Mouse (Mus musculus) ES-E14 (cell line): ENCODE data around the gene ccdc198. TPM values are rescaled to one million over a fixed set of nuclear protein-coding genes. Genes with fewer than 3 reads are reported as not detected.

ENCODE experiments used
- DNase-seq: peaks from one replicate; pipeline ENCODE4 v3.0.0-alpha.2; 2013; ENCODE audit warnings: low read depth, low spot score
- H3K27ac ChIP-seq: 2 replicates; pipeline ENCODE4 v1.5.1; 2012; ENCODE audit warnings: low read depth, mild to moderate bottlenecking, low read length, moderate library complexity, mixed read lengths; ENCODE audit not compliant: poor library complexity, insufficient read depth, severe bottlenecking
- H3K36me3 ChIP-seq: 2 replicates; pipeline ENCODE4 v1.6.1; 2012; ENCODE audit warnings: mild to moderate bottlenecking, low read length, moderate library complexity, mixed read lengths; ENCODE audit not compliant: control insufficient read depth, poor library complexity, insufficient read depth, severe bottlenecking
- H3K4me1 ChIP-seq, 2 experiments: fragments of 150-350 bp in 1 of 2; sonication (generic) in 1 of 2; 2 replicates each; pipeline ENCODE4 v1.6.1; 2012; ENCODE audit warnings: low read length in 2 of 2, mild to moderate bottlenecking in 1 of 2, mixed read lengths in 1 of 2; ENCODE audit not compliant: control insufficient read depth in 2 of 2, insufficient read depth in 2 of 2, poor library complexity in 1 of 2
- H3K4me3 ChIP-seq, 2 experiments: fragments of 150-350 bp in 1 of 2; sonication (generic) in 1 of 2; 2 replicates each; pipeline ENCODE4 v1.5.1; 2012; ENCODE audit warnings: low read length in 2 of 2, low read depth in 1 of 2, mild to moderate bottlenecking in 1 of 2, mixed read lengths in 1 of 2; ENCODE audit not compliant: insufficient read depth in 1 of 2, poor library complexity in 1 of 2, severe bottlenecking in 1 of 2
- H3K9ac ChIP-seq: 2 replicates; pipeline ENCODE4 v1.6.1; 2012; ENCODE audit warnings: low read depth, mild to moderate bottlenecking, low read length, mixed read lengths; ENCODE audit not compliant: poor library complexity, insufficient read depth, severe bottlenecking
- H3K9me3 ChIP-seq: fragments of 150-350 bp; sonication (generic); 2 replicates; pipeline ENCODE4 v1.6.1; 2012; ENCODE audit warnings: low read depth, mild to moderate bottlenecking, low read length; ENCODE audit not compliant: control insufficient read depth, insufficient read depth
- CHD2 ChIP-seq: IDR thresholded peaks from 2 replicates; pipeline ENCODE4 v1.6.1; 2014; ENCODE audit warnings: mild to moderate bottlenecking, low read depth, low read length, inconsistent platforms
- HCFC1 ChIP-seq: IDR thresholded peaks from 2 replicates; pipeline ENCODE4 v1.6.1; 2012; ENCODE audit warnings: low read length, inconsistent platforms, borderline replicate concordance; ENCODE audit not compliant: insufficient read depth
- MAFK ChIP-seq: IDR thresholded peaks from 2 replicates; pipeline ENCODE4 v1.6.1; 2014; ENCODE audit warnings: mild to moderate bottlenecking, low read depth, low read length, inconsistent platforms; ENCODE audit not compliant: insufficient read depth
- ZC3H11A ChIP-seq: IDR thresholded peaks from 2 replicates; pipeline ENCODE4 v1.6.1; 2012; ENCODE audit warnings: low read depth, mild to moderate bottlenecking, inconsistent platforms, low read length, borderline replicate concordance
- ZNF384 ChIP-seq: IDR thresholded peaks from 2 replicates; pipeline ENCODE4 v1.6.1; 2012; ENCODE audit warnings: low read depth, low read length, inconsistent platforms
- in situ Hi-C, 2 experiments: fragments of 600-800 bp; cut with MboI; formaldehyde crosslinking; loops; one replicate each; pipeline ENCODE4 v1.15.1; 2025; ENCODE audit warnings: low sequenced_read_pairs in 2 of 2, inconsistent platforms in 1 of 2; ENCODE audit not compliant: unreplicated experiment in 2 of 2
- total RNA-seq: library from RNA; depleted of rRNA; stranded (reverse); fragments of 300-350 nt; gene quantifications from 2 replicates; pipeline ENCODE4 v1.2.3, GENCODE M21; 2012; rRNA removed

ccdc198 gene
- total RNA-seq, 1 experiment: not detected

DNA sequence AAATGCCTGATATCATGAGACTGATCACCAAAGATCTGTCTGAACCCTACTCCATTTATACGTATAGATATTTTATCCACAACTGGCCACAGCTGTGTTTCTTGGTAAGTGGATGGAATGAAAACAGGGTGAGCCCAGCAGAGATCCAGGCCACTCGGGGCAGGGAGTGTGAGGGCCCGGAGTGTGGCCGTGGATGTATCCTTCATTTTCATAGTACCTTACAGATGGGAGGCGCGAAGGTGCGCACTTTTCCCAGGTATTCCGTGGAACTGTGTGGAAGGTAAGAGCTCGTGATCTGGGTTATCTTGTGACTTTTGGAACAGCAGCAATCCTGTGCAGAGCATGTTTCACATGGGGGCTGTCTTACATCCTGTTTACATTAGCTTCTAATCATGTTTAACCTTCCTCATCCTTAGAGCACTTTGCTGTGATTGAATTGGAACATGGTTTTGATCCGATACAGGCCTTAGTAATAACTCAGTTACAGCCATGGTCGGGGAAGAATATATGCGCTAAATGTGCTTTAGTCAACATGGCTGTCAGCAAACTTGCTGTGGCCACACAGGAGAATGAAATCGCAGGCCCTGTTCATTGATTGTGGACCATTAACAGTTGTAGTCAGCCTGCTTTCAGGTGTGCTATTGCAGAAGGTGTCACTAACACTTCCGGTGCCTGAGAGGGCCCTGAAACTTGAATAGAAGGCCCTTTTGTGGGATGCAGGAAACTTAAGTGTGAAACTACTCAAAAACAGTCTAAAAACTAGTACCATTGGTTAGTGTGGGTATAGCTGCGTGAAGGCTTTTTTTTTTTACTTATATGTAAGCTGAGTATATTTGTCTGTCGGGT lies 71.8 kb downstream of the ccdc198 start:
- Histone ChIP-seq H3K9me3 (no peaks in the 10 kb centered on the region), H3K4me3 (peak overlapping the region; percentile 70 to 93), H3K27ac (no peak overlapping the region), H3K4me1 (peaks cover 3% of the 10 kb centered on the region in 2 experiments; a peak in 2 of 4 replicates), H3K36me3 (peaks cover 4% of the 10 kb centered on the region), H3K9ac (peak overlapping the region; percentile 91)
- no peak for DNase-seq
- TF ChIP-seq ZNF384: no peak
- no peak for TF ChIP-seq MAFK
- TF ChIP-seq HCFC1: no peak
- no peak for TF ChIP-seq CHD2
- in situ Hi-C loops: no loop called here

- Histone ChIP-seq H3K4me1 (peaks cover 3% of the 10 kb centered on the region in 2 experiments; a peak in 2 of 4 replicates), H3K9ac (peak overlapping the region; percentile 91), H3K27ac (no peak overlapping the region), H3K4me3 (peak overlapping the region; percentile 70 to 93), H3K9me3 (no peaks in the 10 kb centered on the region), H3K36me3 (peaks cover 4% of the 10 kb centered on the region)
- TF ChIP-seq CHD2 (no peak), ZC3H11A (no peak), HCFC1 (no peak), MAFK (no peak), ZNF384 (no peak)
- no peak for DNase-seq
- in situ Hi-C loops: no loop called here
These were observed 72.7 kb downstream of the ccdc198 start for GRCm38 (mm10) chr14:49172582-49172988.

DNA sequence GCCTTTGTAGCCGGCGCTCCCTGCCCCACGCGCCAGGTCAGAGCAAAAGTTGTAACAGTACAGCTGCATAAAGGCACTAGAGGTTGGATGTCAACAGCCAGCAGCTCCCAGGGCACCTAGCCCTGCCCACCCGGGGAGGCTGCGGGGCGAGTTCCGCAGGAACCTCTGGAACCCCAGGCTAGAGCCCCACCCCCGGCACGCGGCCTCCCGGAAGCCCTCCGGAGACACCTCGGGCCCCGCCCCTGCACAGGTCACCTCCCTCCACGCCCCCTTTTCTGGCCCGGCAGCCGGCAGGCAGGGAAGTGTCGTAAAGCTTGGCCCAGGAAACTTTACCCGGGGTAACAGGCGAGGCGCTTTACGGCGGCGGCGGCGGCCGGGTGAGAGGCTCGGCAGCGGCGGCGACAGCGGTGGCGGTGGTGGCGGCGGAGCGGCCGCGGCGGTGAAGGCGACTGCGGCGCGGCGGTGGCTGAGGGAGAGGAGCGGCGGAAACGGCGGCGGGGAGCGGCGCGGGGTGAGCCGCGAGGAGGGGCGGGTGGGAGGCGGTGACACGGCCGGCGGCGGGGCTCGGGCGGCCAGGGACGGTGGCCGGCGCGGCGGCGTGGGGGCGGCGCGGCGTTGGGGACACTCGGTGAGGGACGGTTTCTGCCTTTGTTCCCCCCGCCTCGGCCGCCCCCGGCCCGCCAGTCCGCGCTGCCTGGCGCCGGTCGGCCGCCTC lies 73.2 kb downstream of the ccdc198 start, which contains the start of gene Naa30:
TSS of gene Naa30 (plus strand) at position 360 of the 715 bp plus-strand sequence.
- peaks cover 4% of the 10 kb centered on the region for H3K36me3 ChIP-seq
- H3K9me3 ChIP-seq: no peaks in the 10 kb centered on the region
- peak within 1 kb of the TSS; percentile 91 for H3K9ac ChIP-seq
- H3K27ac ChIP-seq: peak within 1 kb of the TSS; percentile 54; the same call in 1 of the 2 replicates
- in situ Hi-C loops: no loop called here
- no peak for TF ChIP-seq CHD2
- 0 out of 2 replicates have a peak, but pooled peaks have one; percentile 5 for TF ChIP-seq MAFK
- TF ChIP-seq HCFC1: peak; percentile 55; the same call in 1 of the 2 replicates
- TF ChIP-seq ZC3H11A: no peak
- TF ChIP-seq ZNF384: no peak
- peak; percentile 95 for DNase-seq
- H3K4me3 ChIP-seq: peak within 1 kb of the TSS; percentile 70 to 93
- peaks cover 3% of the 10 kb centered on the region in 2 experiments; a peak in 2 of 4 replicates for H3K4me1 ChIP-seq

DNA sequence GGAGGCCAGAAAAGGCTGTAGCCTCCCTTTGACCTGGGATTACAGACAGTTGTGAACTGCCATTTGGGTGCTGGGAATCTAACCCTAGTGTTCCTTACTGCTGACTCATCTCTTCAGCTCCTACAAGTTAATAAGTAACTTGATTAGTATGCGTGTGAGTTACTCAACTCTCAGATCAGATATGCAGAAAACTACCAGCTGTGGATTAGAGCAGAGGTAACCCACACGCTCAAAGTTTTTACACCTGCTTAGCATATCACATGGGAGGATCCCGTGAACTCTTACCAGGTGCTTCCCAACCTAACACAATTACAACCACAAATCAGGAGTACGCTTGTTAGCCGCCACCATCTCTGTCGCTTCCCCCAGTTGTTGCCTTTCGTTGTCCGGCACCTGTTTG lies 74.0 kb downstream of the ccdc198 start:
- TF ChIP-seq HCFC1: no peak
- TF ChIP-seq MAFK: peak; percentile 61
- no peak for TF ChIP-seq ZNF384
- no peak for TF ChIP-seq CHD2
- H3K4me3 ChIP-seq: peak overlapping the region; percentile 44 to 70
- H3K4me1 ChIP-seq: peaks cover 3% of the 10 kb centered on the region in 2 experiments; a peak in 2 of 4 replicates
- H3K9me3 ChIP-seq: no peaks in the 10 kb centered on the region
- DNase-seq: no peak
- in situ Hi-C loops: no loop called here
- H3K27ac ChIP-seq: peak overlapping the region; percentile 54; the same call in 1 of the 2 replicates
- H3K36me3 ChIP-seq: peaks cover 4% of the 10 kb centered on the region
- peak overlapping the region; percentile 17; the same call in 1 of the 2 replicates for H3K9ac ChIP-seq

Other genes starting within 250 kb of the ccdc198 start
- 11.2 and 20.4 TPM in 2 replicates for gene Ap5m1, start 179.4 kb downstream of the ccdc198 start, total RNA-seq
- gene Exoc5, start 178.8 kb downstream of the ccdc198 start, total RNA-seq: 20.0 and 21.2 TPM in 2 replicates
- gene Naa30, start 73.2 kb downstream of the ccdc198 start, total RNA-seq: 17.2 and 30.4 TPM in 2 replicates